Mouse (Mus musculus): ENCODE measurements around the gene Tns1.

Tns1 gene

DNA sequence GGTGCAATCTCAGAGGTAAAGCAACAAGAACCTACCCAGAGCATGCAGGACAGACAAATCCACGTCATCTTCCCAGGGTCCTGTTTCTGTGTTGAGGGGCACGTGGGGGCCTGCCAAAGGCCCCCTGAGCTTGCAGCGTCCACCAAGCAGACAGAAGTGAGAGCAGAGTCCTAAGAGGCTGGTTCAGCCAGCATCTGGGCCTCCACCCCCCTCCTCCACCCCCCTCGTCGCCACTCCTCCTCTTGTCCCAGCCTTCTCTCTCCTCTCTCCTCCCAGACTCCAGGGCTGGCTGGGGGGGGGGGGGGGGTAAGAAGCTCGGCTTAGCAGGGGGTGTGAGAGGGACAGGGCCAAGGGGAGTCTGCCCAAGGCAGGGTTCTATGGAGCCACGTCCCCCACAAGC is 33.1 kb downstream of the Tns1 start:
- no peak for DNase-seq (ENCODE audit: low spot score)

DNA sequence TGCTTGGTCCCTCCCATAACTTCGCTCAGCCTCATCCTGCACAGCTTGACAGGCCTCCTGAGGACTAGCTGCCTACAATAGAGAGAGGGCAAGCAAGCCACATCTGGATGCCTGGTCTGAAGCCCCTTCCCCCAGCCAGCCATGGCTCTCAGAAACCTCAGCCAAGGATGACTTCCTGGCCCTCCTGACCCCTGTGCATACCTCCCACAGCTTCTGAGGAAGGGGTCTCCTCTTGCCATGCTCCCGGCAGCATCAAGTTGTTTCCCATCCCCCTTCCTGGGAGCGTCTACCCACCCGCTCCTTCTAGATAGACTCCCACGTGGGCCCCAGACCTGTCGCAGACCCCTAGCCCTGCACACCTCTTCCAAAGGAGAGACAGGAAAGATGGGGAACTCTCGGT is 33.9 kb downstream of the Tns1 start:
- DNase-seq (ENCODE audit: low spot score), result no peak

DNA sequence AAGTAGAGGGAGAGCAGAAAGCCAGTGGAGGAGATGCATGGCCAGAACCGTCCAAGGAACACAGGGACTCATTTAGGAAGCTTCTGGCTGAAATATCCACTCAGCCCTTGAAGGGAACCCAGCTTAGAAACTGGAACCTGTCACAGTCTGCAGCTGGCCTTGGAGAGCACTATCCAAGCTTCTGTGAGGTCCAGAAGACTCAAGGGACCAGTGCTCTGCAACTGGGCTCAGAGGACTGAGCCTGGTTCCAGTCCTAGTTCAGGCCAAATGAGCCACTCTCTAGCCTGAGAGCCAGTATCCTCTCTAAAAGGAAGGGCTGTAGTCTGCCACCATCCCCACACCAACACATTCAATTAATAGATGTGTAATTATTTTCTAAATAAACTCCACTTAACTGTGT is 35.7 kb downstream of the Tns1 start:
- DNase-seq (ENCODE audit: low spot score), result no peak

DNA sequence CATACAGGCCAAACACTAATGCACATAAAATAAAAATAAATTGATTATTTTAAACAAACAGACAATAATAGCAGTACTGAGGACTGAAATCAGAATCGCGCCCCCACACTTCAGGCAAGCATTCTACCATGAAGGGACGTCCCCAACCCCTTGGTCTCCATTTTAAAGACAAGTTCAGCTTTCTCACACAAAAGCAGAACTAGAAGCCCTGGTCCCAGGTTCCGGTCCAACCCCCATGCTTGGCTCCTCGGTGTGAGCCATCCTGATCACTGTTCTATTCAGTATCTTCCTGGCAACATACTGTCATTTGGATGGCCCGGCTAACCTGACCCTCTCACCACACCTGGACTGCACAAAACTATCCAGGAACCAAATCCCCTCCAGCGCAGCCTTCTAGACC is 38.7 kb downstream of the Tns1 start:
- DNase-seq (ENCODE audit: low spot score), result no peak

DNA sequence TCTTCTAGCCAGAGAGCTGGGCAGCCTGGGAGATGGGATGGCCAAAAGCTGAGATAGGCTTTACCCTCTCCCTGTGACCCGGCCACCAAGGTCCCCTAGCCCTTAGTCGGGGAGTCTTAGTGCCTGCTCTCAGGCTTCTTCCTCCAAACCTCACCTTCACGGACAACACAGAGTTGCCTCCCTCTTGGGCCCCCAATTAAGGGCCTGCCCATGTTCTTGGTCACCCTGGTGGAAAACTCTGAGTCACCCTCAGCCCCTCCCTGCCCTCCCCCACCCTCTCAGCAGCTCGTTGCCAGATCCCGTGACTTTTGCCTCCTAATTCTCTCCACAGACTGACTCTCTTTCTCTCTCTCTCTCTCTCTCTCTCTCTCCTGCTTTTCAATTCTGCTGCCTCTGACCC is 39.5 kb downstream of the Tns1 start:
- no peak for DNase-seq (ENCODE audit: low spot score)

DNA sequence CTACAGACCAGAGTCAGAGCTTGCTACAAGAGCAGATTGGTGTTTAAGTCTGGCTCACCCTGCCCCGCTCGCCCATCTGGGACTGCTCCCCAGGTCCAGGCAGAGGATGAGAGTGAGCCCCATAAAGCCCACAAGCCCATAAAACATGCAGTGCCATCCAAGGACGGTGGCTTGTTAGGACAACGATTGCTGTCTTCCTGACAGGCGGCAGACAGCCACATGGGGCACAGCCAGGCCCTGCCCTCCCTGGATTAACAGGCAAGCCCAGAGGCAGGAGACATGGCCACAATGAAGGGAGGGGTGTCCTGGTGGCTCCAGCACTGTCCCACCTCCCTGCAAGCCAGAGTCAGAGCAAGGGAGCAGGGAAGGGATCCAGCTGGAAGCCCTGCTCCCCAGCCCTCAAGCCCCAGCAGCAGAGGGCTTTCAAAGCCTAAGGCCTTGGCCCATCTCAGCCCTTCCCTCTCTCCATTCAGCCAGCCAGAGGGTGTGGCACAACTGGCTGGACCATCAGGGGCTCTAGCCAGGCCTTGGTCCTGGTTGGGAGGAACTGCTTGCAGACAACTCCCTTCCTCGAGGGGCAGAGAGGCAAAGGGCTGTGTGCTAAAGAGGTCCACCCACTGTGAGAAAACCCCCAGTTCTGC is 40.1 kb downstream of the Tns1 start:
- DNase-seq (ENCODE audit: low spot score), result no peak

DNA sequence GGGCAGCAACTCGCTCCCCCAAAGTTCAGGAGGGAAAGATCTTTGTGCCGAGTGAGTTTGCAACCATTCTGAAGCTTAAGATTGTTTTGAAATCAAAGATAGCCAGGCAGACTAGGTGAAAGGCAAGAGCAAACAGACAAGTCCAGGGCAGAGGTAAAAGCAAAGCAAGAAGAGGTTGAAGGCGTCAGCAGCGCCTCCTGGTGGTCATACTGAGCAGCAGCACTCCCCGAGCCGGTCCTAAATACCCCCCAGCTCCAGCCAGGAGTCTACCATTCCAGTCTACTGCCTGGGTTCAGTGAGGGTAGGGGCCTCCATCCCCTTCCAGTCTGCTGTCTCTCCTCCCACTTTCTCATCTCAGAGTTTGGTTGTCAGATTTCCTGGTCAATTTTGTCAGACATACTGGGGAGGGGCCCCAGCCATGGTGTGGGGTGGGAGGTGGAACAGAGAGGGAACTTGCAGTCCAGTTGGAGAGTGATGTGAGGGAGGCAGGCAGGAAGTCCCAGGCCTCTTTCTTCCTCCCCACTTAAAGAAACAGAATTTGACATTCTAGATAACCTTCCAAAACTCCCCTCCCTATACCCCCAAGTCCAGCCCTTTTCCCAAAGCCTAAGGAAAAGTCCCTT is 41.3 kb downstream of the Tns1 start:
- DNase-seq (ENCODE audit: low spot score), result peak; percentile 85

DNA sequence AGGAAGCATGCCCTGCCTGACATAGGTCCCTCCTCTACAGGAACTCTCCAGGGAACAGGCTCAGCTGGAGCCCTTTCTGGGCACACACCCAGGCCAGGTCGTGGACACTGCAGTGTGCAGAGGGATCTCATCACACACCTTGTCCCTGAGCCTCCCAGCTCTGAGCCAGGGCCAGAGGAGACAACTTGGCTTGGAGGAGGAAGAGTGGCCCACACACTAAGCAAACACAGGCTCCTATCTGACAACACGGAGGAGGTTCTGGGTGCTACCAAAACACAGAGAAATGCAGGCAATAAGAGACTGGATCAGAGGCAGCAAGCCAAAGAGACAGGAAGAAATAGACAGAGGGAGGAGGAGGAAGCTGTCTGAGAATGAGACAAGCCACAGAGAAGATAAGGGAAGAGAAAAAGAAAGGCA is 42.7 kb downstream of the Tns1 start:
- no peak for DNase-seq (ENCODE audit: low spot score)

DNA sequence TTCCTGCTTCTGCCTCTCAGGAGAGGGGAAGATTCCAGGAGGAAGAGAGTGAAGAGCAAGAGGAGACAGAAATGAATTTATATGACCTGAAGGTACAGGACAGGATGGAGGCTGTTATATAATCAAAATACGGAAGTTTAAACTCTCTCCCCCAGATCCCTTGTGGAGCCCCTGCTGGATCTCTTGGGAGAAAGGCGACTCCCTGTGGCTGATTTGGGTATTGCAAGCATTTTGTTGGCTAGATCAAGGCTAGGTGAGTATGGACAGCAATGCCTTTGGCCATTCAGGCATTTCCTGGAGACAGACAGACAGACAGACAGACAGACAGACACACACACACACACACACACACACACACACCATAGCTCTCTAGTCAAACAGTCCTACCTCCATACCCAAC is 46.9 kb downstream of the Tns1 start:
- DNase-seq (ENCODE audit: low spot score), result peak; percentile 85

DNA sequence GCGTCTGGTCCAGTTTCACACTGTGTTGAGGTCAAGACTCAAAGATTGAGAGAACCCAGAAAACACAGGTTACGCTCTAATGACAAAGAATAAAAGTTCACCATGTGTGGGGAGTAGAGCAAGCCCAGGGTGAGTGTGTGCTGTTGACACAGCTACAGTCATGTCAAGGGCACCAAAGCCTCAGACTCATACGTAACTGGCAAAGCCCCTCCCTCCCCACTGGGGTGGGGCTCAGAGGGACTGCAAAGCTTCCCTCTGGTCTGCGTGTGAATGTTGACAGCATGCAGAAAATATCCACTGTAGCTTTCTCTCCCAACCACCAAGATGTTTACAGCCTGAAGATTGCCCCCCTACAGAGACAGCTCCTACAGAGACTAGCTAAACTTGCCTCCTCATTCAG is 48.0 kb downstream of the Tns1 start:
- DNase-seq (ENCODE audit: low spot score), result no peak

DNA sequence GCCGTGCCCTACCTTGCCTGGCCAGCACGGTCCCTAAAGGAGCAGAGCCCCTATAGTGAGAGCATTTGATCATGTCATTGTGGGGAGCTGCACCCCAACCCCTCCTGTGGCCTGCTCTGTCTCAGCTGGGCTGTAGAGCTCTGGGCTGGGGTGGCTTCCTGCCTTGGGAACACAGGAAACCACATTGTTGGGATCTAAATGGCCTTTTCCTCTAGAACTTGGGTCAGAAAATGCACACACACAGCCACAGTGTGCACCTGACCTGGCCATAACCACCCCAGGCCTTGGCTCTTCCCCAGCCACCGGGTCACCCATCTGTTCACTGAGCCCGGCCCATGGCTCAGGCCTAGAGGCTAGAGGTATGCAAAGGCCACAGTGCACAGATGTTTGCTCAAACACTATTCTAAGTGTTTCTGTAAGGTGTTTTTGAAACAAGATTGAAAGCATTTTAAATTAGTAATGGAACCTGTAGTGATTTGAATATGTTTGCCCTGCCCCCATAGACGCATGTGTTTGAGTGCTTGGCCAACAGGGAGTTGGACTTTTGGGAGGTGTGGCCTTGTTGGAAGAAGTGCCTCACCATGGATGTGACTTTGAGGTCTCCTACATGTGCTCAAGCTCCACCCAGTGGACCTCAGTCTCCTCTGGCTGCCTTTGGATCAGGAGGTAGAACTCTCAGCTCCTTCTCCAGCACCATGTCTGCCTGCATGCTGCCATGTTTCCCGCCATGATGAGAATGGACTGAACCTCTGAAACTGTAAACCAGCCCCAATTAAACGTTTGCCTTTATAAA is 49.4 kb downstream of the Tns1 start:
- no peak for DNase-seq (ENCODE audit: low spot score)

DNA sequence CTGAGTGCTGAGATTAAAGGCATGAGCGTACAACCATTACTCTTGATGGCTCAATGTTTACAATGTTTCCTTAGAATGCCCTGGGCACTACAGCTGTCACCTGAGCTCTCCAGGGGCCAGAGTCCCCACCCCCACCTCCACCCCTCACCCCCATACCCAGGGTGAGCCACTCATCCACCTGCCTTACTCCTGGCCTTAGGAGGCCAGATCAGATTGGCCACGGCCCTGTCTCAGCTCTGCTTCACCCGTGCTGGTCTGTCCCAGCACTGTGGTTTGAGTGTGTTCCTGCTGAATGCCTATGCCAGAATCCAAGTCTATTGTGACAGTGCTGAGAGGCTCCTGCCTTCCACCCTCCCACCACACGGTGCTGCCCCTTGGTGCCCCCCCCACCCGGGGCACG is 50.5 kb downstream of the Tns1 start:
- DNase-seq (ENCODE audit: low spot score), result no peak

DNA sequence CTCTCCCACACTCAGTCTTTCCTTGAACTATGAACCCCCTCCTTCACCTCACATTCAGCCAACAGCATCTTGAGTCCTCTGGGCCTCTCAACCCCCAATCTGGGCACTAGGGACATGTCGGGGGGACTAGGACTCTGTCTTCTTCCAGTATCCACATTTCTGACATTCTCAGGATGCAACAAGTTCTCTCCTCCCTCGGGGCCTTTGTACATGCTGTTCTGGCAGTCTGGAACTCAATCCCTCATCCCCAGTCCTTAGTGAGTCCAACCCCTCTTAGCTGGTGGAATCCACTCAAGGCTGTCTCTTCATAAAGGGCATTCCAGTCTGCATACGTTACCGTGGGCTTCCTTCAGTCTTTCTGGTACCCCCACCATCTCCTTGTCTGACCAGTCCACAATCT is 53.5 kb downstream of the Tns1 start:
- DNase-seq (ENCODE audit: low spot score), result no peak

DNA sequence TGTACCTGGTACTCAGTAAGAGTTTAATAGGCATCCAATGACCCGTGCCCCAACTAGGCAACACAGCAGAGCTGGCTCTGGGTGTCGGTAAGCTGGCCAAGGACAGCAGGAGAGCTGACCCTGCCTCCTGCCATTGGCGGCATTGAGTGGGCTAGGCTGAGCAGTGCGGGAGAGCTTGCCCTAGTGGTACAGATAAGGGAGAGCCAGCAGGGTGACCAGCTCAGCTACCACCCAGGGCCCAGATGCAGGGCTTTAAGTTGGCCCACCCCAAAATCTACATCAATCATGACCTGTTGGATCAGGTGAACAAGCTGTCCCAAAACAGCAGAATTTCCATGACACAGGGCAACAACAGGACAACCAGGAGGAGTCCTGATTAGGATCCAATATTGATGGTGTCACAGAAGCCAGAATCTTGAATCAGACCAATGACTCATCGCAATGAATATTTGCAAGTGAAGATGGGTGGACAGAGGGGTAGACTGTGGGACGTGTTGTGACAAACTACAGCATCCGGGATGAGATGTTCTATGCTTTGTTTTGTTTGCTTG is 54.2 kb downstream of the Tns1 start:
- DNase-seq (ENCODE audit: low spot score), result no peak

DNA sequence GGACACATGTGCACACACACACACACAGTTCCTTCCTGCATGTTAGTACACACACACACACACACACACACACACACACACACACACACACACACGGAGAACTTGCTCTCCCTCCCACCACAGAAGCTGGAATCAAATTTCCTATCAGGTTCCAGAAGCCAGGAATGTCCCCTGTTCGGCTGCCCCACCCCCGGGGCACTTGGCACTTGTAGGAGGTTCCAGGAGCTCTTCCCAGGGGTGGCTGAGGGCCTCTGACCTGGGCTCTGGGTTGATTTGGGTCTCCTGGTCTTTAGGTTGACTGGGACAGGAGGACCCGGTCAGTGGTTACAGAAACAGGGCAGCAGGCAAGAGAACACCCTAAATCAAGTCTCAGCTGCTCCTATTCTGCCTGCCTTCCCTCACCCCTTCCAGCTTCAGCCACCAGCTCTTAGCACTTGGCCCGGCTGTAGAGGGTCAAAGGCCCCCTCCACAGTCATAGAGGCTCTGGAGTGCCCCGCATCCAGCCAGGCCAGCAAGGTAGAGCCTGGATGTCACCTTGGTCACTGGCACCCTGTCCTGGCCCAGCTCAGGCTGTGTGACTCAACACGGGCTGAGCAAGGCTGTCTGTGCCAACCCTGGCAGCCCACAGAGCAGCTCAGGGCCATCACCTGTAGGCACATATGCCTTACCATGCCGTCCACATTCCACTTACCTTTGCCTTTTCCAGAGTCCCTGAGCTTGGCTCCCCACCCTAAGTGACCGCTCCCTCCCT is 55.0 kb downstream of the Tns1 start:
- peak; percentile 24 for DNase-seq (ENCODE audit: low spot score)

DNA sequence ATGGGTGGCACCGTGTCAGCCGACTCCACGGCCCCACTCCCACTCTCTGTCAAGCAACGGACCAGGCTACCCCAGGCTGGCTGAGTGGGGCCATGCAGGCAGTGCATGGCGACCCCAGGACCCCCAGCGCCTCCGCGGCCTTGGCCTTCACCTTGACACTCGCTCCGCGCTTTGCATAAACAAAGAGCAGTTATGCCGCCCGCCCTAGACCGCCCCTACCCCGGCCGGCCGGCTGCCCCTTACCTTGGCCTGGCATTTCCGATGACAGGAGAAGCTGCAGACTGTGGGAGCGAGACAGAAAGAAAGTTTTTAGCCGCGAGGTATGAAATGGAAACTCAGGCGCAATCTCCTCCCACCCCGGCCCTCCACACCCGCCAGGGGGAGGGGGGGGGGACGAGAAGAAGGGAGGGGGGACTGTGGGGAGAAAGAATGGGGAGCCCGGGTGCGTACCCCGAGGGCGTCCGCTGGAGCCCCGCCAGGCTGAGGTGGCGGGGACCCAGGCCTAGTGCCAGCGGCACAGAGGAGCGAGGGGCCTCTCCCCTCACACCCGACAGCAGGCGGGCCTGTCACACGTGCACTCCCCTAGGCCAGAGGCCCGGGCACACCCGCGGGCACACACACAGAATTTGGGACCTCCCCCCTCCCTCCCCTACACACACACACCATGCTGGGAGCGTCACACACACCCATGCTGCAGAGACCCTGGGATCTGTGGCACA is 55.7 kb downstream of the Tns1 start:
- peak; percentile 30 for DNase-seq (ENCODE audit: low spot score)

DNA sequence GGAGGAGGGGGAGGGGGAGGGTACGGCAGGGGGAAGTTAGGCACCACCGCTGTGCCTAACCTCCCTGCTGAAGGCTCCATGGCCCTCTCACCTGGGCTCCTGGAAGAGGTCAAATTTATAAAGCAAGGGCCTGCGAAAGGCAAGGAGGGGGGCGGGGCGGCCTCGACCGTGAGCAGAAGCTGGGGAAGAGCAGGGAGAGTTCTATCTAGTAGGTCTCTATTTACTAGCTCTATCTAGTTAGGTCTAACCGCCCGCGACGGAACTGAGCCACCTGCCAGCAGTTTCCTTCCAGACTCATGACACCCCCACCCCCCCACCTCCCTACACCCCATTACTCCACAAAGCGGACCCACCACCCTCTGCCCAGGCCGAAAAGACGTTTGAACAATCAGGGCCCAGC is 56.4 kb downstream of the Tns1 start:
- DNase-seq (ENCODE audit: low spot score), result no peak

DNA sequence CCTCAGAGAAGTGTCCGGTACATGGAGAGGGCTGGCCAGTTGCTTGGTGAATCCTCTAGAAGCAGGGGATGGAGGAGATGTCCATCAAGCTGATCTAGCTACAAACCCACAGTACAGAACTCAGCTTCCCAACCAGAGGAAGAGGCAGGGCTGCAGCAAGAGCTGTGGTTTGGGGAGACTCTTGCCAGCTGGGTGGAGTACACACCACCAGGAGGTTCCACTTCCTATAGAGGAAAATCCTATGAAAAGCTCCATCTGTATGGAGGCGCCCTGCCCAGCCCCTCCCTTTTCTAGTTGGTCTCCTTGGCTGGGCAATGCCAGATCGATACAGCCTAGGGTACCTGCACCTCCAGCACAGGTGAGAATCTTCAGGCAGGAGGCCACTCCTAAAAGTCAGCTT is 57.7 kb downstream of the Tns1 start:
- DNase-seq (ENCODE audit: low spot score), result no peak

DNA sequence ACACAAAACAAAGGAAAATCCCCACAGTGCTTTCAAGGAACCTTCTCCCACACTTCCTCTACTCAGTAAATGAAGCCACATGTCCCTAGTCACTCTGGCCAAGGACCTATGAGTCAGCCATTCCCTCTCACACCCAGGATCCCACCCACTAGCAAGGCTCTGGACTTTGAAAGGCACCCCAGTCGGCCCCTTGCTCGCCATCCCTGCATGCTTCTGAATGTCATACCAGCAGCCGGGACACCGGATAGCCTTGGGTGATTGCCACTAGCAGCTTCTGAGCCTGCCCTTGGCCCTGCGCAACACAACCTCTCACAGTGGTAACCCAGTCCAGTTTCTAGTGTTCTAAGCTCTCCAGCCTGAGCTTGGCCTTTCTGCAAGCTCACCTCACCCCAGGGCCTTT is 58.2 kb downstream of the Tns1 start:
- DNase-seq (ENCODE audit: low spot score), result no peak

DNA sequence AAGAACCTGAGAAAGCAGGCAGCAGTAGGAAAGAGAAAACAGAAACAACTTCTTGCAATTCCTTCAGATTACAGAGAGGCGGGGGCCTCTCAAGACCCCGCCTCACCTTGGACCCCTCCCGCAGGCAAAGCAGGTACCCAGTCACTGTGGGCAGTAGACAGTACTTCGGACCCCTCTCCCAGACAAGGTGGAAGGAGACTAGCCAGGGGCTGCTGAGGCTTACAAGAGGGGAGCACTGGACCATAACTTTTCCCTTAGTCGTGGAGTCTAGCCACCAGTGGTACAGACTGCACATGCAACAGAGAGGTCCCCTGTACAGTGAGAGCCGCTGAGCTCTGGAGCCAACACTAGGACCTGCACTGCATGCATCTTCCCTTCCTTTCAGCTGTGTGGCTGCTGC is 64.2 kb downstream of the Tns1 start:
- no peak for DNase-seq (ENCODE audit: low spot score)

DNA sequence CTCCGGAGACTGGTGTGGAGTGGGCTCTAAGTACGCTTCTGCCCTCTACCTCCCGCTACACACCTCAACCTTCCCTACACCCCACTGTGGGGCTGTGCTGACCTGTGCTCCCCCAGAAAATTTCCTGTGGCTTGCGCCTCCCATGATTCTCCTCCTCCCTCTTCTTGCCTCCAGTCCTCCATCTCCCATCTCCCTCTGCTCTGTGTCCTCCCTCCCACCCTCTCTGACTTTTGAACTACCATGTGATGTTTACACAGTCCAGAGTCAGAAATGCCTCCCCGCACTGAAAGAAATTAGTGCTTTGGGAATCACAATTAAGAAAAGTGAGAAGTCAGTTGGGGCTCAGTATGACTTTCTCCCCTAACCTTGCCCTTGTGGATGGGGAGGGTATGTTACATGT is 64.7 kb downstream of the Tns1 start:
- no peak for DNase-seq (ENCODE audit: low spot score)

DNA sequence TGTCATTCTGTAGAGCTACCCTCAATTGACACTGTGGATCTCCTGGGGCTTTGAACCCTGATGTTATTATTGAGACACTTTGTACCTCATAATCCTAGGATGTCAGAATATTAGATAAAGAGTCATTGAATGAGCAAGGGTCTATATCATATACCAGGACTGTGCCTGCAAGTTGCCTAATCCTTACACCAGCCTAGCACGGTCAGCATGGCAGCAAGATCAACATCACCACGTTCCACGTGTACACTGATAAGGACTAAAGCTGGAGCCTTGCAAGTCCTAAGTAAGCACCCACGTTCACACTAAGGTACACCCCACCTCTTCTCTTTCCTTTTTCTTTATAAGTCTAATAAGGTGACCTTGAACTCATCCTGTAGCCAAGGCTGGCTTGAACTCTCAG is 65.5 kb downstream of the Tns1 start:
- DNase-seq (ENCODE audit: low spot score), result no peak

All from retina, embryonic 14.5 days (tissue).